Mouse (Mus musculus): ENCODE data around the gene Agbl5. TPM values are rescaled to one million over a fixed set of nuclear protein-coding genes. Genes with fewer than 3 reads are reported as not detected.

Agbl5 gene
- polyA plus RNA-seq, 1 experiment from 2014 or later, result 26.9 TPM

GRCm38 (mm10) chr5:30915456-30915855 is 27.0 kb downstream of the Agbl5 start:
- H3K4me1 ChIP-seq, result peaks cover 88% of the 10 kb centered on the region

DNA sequence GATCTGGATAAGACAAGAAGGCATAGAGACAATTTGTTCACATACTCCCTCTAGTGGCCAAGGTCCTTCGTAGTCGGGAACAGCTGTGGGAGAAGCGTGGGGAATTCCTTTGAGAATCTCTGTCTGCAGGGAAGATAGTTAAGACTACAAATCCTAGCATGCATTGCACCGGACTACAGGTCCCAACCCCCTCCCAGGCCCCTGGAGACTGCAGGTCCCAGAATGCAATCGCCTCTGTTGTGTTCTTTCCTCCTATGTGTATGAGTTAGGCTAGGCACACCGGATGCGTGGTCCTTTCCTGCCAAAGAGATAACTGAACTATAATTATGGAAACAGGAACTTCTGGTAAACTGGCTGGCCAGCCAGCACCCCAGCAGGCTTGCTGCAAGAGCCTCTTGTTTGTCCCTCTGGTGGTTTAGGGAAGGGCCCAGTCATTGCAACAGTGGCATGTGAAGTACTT is 27.5 kb downstream of the Agbl5 start:
- H3K36me3 ChIP-seq (replicated peaks), result peaks cover 45% of the 10 kb centered on the region
- no peaks in the 10 kb centered on the region for H3K9me3 ChIP-seq
- H3K4me1 ChIP-seq, result peaks cover 88% of the 10 kb centered on the region
- peak overlapping the region; percentile 61 for H3K4me3 ChIP-seq
- DNase-seq (ENCODE audit: low spot score), result peak; percentile 84
- 6% methylated on average over 7 of the region's 7 CpGs for WGBS
- H3K27ac ChIP-seq (replicated peaks), result peak overlapping the region; percentile 89
- 0 out of 2 replicates have a peak, but pooled peaks cover 3% of the 10 kb centered on the region for H3K27me3 ChIP-seq (replicated peaks; ENCODE audit: low read depth, poor library complexity, severe bottlenecking)

More at GRCm38 (mm10) chr5:30915456-30915855, 27.0 kb downstream of the Agbl5 start:
- Histone ChIP-seq H3K4me3 (peak overlapping the region; percentile 61), H3K27ac (replicated peaks) (peak overlapping the region; percentile 89), H3K36me3 (replicated peaks) (peaks cover 39% of the 10 kb centered on the region), H3K9me3 (no peaks in the 10 kb centered on the region), H3K27me3 (replicated peaks; ENCODE audit: low read depth, poor library complexity, severe bottlenecking) (0 out of 2 replicates have a peak, but pooled peaks cover 3% of the 10 kb centered on the region)
- DNase-seq (ENCODE audit: low spot score), result no peak
- 55% methylated on average over 9 of the region's 9 CpGs for WGBS

GRCm38 (mm10) chr5:30916841-30917240 is 28.3 kb downstream of the Agbl5 start:
- H3K9me3 ChIP-seq, result no peaks in the 10 kb centered on the region
- 0 out of 2 replicates have a peak overlapping the region, but pooled peaks have one; percentile 4 for H3K4me3 ChIP-seq
- peaks cover 86% of the 10 kb centered on the region for H3K4me1 ChIP-seq
- H3K27ac ChIP-seq (replicated peaks), result no peak overlapping the region
- H3K27me3 ChIP-seq (replicated peaks; ENCODE audit: low read depth, poor library complexity, severe bottlenecking), result 0 out of 2 replicates have a peak, but pooled peaks cover 3% of the 10 kb centered on the region
- no peak for DNase-seq (ENCODE audit: low spot score)
- peaks cover 46% of the 10 kb centered on the region for H3K36me3 ChIP-seq (replicated peaks)
- WGBS, result 95% methylated on average over 9 of the region's 9 CpGs

DNA sequence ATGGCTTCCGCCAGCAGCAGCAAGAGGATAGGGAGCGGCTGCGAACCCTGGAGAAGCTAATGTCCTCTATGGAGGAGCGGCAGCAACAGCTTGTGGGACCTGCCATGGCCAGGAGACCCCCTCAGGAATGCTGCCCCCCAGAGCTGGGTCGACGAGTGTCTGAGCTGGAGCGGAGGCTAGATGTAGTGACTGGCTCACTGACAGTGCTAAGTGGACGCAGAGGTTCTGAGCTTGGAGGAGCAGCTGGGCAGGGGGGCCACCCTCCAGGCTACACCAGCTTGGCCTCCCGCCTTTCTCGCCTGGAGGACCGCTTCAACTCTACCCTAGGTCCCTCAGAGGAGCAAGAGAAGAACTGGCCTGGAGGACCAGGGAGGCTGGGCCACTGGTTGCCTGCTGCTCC is 28.9 kb downstream of the Agbl5 start:
- Histone ChIP-seq H3K27me3 (replicated peaks; ENCODE audit: low read depth, poor library complexity, severe bottlenecking) (0 out of 2 replicates have a peak, but pooled peaks cover 3% of the 10 kb centered on the region), H3K27ac (replicated peaks) (no peak overlapping the region), H3K4me1 (peaks cover 86% of the 10 kb centered on the region), H3K9me3 (no peaks in the 10 kb centered on the region), H3K4me3 (0 out of 2 replicates have a peak overlapping the region, but pooled peaks have one; percentile 4), H3K36me3 (replicated peaks) (peaks cover 46% of the 10 kb centered on the region)
- 90% methylated on average over 11 of the region's 11 CpGs for WGBS
- DNase-seq (ENCODE audit: low spot score), result no peak

DNA sequence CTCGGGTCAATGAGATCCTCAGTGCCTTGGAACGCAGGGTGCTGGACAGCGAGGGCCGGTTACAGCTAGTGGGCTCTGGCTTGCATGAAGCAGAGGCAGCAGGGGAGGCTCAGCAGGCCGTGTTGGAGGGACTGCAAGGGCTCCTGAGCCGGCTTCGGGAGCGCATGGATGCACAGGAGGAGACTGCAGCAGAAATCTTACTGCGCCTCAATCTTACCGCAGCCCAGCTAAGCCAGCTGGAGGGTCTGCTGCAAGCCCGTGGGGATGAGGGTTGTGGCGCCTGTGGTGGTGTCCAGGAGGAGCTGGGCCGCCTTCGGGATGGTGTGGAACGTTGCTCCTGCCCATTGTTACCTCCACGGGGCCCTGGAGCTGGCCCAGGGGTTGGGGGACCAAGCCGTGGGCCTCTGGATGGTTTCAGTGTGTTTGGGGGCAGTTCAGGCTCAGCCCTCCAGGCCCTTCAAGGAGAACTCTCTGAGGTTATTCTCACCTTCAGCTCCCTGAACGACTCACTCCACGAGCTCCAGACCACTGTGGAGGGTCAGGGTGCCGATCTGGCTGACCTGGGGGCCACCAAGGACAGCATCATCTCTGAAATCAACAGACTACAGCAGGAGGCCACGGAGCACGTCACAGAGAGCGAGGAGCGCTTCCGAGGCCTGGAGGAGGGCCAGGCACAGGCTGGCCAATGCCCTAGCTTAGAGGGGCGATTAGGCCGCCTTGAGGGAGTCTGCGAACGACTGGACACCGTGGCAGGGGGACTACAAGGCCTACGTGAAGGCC is 29.6 kb downstream of the Agbl5 start:
- Histone ChIP-seq H3K27me3 (replicated peaks; ENCODE audit: low read depth, poor library complexity, severe bottlenecking) (0 out of 2 replicates have a peak, but pooled peaks cover 4% of the 10 kb centered on the region), H3K4me3 (no peak overlapping the region), H3K27ac (replicated peaks) (peak overlapping the region; percentile 25; the same call in 1 of the 2 replicates), H3K4me1 (peaks cover 86% of the 10 kb centered on the region), H3K36me3 (replicated peaks) (peaks cover 46% of the 10 kb centered on the region), H3K9me3 (no peaks in the 10 kb centered on the region)
- WGBS, result 84% methylated on average over 31 of the region's 31 CpGs
- DNase-seq (ENCODE audit: low spot score), result no peak

- 86% methylated on average over 8 of the region's 8 CpGs for WGBS
- Histone ChIP-seq H3K4me3 (no peak overlapping the region), H3K36me3 (replicated peaks) (peaks cover 46% of the 10 kb centered on the region), H3K27me3 (replicated peaks; ENCODE audit: low read depth, poor library complexity, severe bottlenecking) (0 out of 2 replicates have a peak, but pooled peaks cover 8% of the 10 kb centered on the region), H3K9me3 (no peaks in the 10 kb centered on the region), H3K4me1 (peaks cover 81% of the 10 kb centered on the region), H3K27ac (replicated peaks) (peak overlapping the region; percentile 25; the same call in 1 of the 2 replicates)
- no peak for DNase-seq (ENCODE audit: low spot score)
These were observed 30.2 kb downstream of the Agbl5 start for GRCm38 (mm10) chr5:30918691-30919090.

- WGBS, result 70% methylated on average over 11 of the region's 11 CpGs
- Histone ChIP-seq H3K27me3 (replicated peaks; ENCODE audit: low read depth, poor library complexity, severe bottlenecking) (0 out of 2 replicates have a peak, but pooled peaks cover 10% of the 10 kb centered on the region), H3K36me3 (replicated peaks) (peaks cover 46% of the 10 kb centered on the region), H3K4me1 (peaks cover 67% of the 10 kb centered on the region), H3K9me3 (no peaks in the 10 kb centered on the region), H3K27ac (replicated peaks) (no peak overlapping the region; the same call in 1 of the 2 replicates), H3K4me3 (no peak overlapping the region)
- no peak for DNase-seq (ENCODE audit: low spot score)
These were observed 31.5 kb downstream of the Agbl5 start for GRCm38 (mm10) chr5:30919831-30920614.

- peak overlapping the region; percentile 63 for H3K4me3 ChIP-seq
- 0 out of 2 replicates have a peak, but pooled peaks cover 10% of the 10 kb centered on the region for H3K27me3 ChIP-seq (replicated peaks; ENCODE audit: low read depth, poor library complexity, severe bottlenecking)
- peaks cover 46% of the 10 kb centered on the region for H3K36me3 ChIP-seq (replicated peaks)
- no peaks in the 10 kb centered on the region for H3K9me3 ChIP-seq
- DNase-seq (ENCODE audit: low spot score), result no peak
- peak overlapping the region; percentile 81; the same call in 1 of the 2 replicates for H3K27ac ChIP-seq (replicated peaks)
- WGBS, result 72% methylated on average over 19 of the region's 19 CpGs
- peaks cover 61% of the 10 kb centered on the region for H3K4me1 ChIP-seq
These were observed 32.1 kb downstream of the Agbl5 start for GRCm38 (mm10) chr5:30920621-30921020.

GRCm38 (mm10) chr5:30921256-30922033 is 33.0 kb downstream of the Agbl5 start, which contains the start of gene Khk:
Gene Khk, plus strand, starts transcription at chr5:30921431.
- H3K36me3 ChIP-seq (replicated peaks), result peaks cover 46% of the 10 kb centered on the region
- H3K4me3 ChIP-seq, result peak within 1 kb of the TSS; percentile 63
- peak; percentile 96 for DNase-seq (ENCODE audit: low spot score)
- H3K27me3 ChIP-seq (replicated peaks; ENCODE audit: low read depth, poor library complexity, severe bottlenecking), result 0 out of 2 replicates have a peak, but pooled peaks cover 10% of the 10 kb centered on the region
- H3K9me3 ChIP-seq, result no peaks in the 10 kb centered on the region
- peak within 1 kb of the TSS; percentile 81 for H3K27ac ChIP-seq (replicated peaks)
- peaks cover 53% of the 10 kb centered on the region for H3K4me1 ChIP-seq
- 1% methylated on average over 40 of the region's 40 CpGs for WGBS

- WGBS, result 76% methylated on average over 10 of the region's 10 CpGs
- peak overlapping the region; percentile 63 for H3K4me3 ChIP-seq
These were observed 34.1 kb downstream of the Agbl5 start for GRCm38 (mm10) chr5:30922581-30923041.

DNA sequence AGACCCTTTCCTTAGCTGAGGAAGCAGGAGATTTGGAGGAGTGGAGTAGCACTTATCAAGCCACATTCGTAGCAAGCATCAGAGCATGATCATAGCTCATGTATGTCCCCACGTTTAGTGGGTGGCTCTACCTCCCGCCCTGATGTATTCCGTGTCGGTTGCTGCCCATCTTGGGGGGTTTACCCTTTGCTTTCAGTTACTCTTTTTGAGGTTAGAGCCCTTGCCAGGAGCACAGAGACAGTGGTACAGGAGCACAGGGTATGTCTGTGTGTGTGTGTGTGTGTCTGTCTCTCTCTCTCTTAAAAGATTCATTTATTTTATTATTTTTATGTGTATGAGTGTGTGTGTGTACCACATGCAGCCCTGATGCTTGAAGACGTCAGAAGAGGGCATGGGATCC is 34.6 kb downstream of the Agbl5 start:
- Histone ChIP-seq H3K9me3 (no peaks in the 10 kb centered on the region), H3K4me3 (no peak overlapping the region), H3K27ac (replicated peaks) (no peak overlapping the region)

More at GRCm38 (mm10) chr5:30922581-30923041, 34.1 kb downstream of the Agbl5 start:
- H3K9me3 ChIP-seq, result no peaks in the 10 kb centered on the region
- H3K27ac ChIP-seq (replicated peaks), result no peak overlapping the region
- H3K36me3 ChIP-seq (replicated peaks), result peaks cover 35% of the 10 kb centered on the region
- DNase-seq (ENCODE audit: low spot score), result no peak
- 0 out of 2 replicates have a peak, but pooled peaks cover 10% of the 10 kb centered on the region for H3K27me3 ChIP-seq (replicated peaks; ENCODE audit: low read depth, poor library complexity, severe bottlenecking)
- peaks cover 46% of the 10 kb centered on the region for H3K4me1 ChIP-seq

More for the DNA sequence above, 34.6 kb downstream of the Agbl5 start:
- Histone ChIP-seq H3K27me3 (replicated peaks; ENCODE audit: low read depth, poor library complexity, severe bottlenecking) (0 out of 2 replicates have a peak, but pooled peaks cover 10% of the 10 kb centered on the region), H3K36me3 (replicated peaks) (peaks cover 30% of the 10 kb centered on the region), H3K4me1 (peaks cover 44% of the 10 kb centered on the region)
- 86% methylated on average over 6 of the region's 6 CpGs for WGBS
- no peak for DNase-seq (ENCODE audit: low spot score)

Data from embryonic facial prominence, embryonic 10.5 days (tissue).